Mouse (Mus musculus) thymus, adult 2 months (tissue): ENCODE measurements around the gene Rogdi. TPM values are rescaled to one million over a fixed set of nuclear protein-coding genes. Genes with fewer than 3 reads are reported as not detected.

Experiments used
- DNase-seq: peaks from one replicate; pipeline ENCODE4 v3.0.0; 2021
- H3K27ac ChIP-seq: fragments of 200-500 bp; 2 replicates; pipeline ENCODE4 v1.5.1; 2012; ENCODE audit warnings: low read length, control low read depth; ENCODE audit not compliant: control insufficient read depth, insufficient read depth
- H3K27me3 ChIP-seq: fragments of 200-500 bp; 2 replicates; pipeline ENCODE4 v1.6.1; 2012; ENCODE audit warnings: mild to moderate bottlenecking, low read length, moderate library complexity, mixed read lengths; ENCODE audit not compliant: control insufficient read depth, insufficient read depth
- H3K36me3 ChIP-seq: fragments of 200-500 bp; 2 replicates; pipeline ENCODE4 v1.6.1; 2012; ENCODE audit warnings: mild to moderate bottlenecking, low read length, moderate library complexity; ENCODE audit not compliant: control insufficient read depth, insufficient read depth
- H3K4me1 ChIP-seq: fragments of 200-500 bp; replicated peaks from 2 replicates; pipeline ENCODE4 v1.6.1; 2012; ENCODE audit warnings: low read length; ENCODE audit not compliant: control insufficient read depth, insufficient read depth
- H3K4me3 ChIP-seq: fragments of 200-500 bp; 2 replicates; pipeline ENCODE4 v1.5.1; 2012; ENCODE audit warnings: mild to moderate bottlenecking, low read length, control low read depth, moderate library complexity; ENCODE audit not compliant: control insufficient read depth, insufficient read depth
- CTCF ChIP-seq: fragments of 200-500 bp; IDR thresholded peaks from 2 replicates; pipeline ENCODE4 v1.5.1; 2012; ENCODE audit warnings: mild to moderate bottlenecking, control low read depth, low read length, moderate library complexity, borderline replicate concordance; ENCODE audit not compliant: control insufficient read depth, poor library complexity, insufficient read depth; ENCODE audit errors: extremely low read depth
- POLR2A ChIP-seq: fragments of 200-500 bp; IDR thresholded peaks from 2 replicates; pipeline ENCODE4 v1.6.1; 2012; ENCODE audit warnings: mild to moderate bottlenecking, low read length, control low read depth, moderate library complexity; ENCODE audit not compliant: control insufficient read depth, poor library complexity, insufficient read depth; ENCODE audit errors: extremely low read depth
- WGBS: fragments of 180-500 bp; shearing (Covaris S2); methylation state at CpG from one replicate; pipeline ENCODE4 v1.1.7; 2018; 5-methylcytosine and 5-hydroxymethylcytosine counted together
- polyA plus RNA-seq: library from polyadenylated mRNA; depleted of rRNA; stranded (reverse); fragments of >200 nt; gene quantifications from 2 replicates; pipeline ENCODE4 v1.2.3, GENCODE M21; 2012; rRNA removed

Gene Rogdi
- polyA plus RNA-seq, 1 experiment: 142 TPM

GRCm38 (mm10) chr16:4963797-4964709, 49.3 kb downstream of the Rogdi start, which contains the start of gene Anks3:
TSS of gene Anks3 (minus strand) at chr16:4964205.
- no peaks in the 10 kb centered on the region for H3K36me3 ChIP-seq
- H3K4me1 ChIP-seq: peaks cover 19% of the 10 kb centered on the region
- 0 out of 2 replicates have a peak within 1 kb of the TSS, but pooled peaks have one; percentile 40 for H3K27ac ChIP-seq
- H3K4me3 ChIP-seq: peak within 1 kb of the TSS; percentile 90
- H3K27me3 ChIP-seq: no peaks in the 10 kb centered on the region
- 0 out of 2 replicates have a peak, but pooled peaks have one; percentile 9 for TF ChIP-seq CTCF
- TF ChIP-seq POLR2A: peak; percentile 77
- DNase-seq: peak; percentile 97
- WGBS: under 1% methylated on average over 76 of the region's 76 CpGs

GRCm38 (mm10) chr16:4963346-4963745, 50.0 kb downstream of the Rogdi start:
- WGBS: 28% methylated on average over 9 of the region's 9 CpGs
- no peaks in the 10 kb centered on the region for H3K27me3 ChIP-seq
- H3K4me3 ChIP-seq: no peak overlapping the region
- no peak for TF ChIP-seq POLR2A
- TF ChIP-seq CTCF: no peak
- H3K36me3 ChIP-seq: no peaks in the 10 kb centered on the region
- peaks cover 18% of the 10 kb centered on the region for H3K4me1 ChIP-seq
- no peak for DNase-seq
- no peak overlapping the region for H3K27ac ChIP-seq

GRCm38 (mm10) chr16:4960260-4960659, 53.1 kb downstream of the Rogdi start:
- 57% methylated on average over 8 of the region's 8 CpGs for WGBS
- H3K4me1 ChIP-seq: peaks cover 16% of the 10 kb centered on the region

More at GRCm38 (mm10) chr16:4960260-4960659, 53.1 kb downstream of the Rogdi start:
- no peaks in the 10 kb centered on the region for H3K27me3 ChIP-seq
- H3K36me3 ChIP-seq: peaks cover 10% of the 10 kb centered on the region
- DNase-seq: no peak
- no peak overlapping the region for H3K4me3 ChIP-seq
- H3K27ac ChIP-seq: no peak overlapping the region
- TF ChIP-seq CTCF (no peak), POLR2A (no peak)

Other genes with a start within 250 kb of the Rogdi start
- 112 and 119 TPM in 2 replicates for gene Cdip1, start 223.3 kb downstream of the Rogdi start, polyA plus RNA-seq
- 0.13 TPM in 1 of 2 replicates, not detected in the other for gene 4930562C15Rik, start 178.1 kb downstream of the Rogdi start, polyA plus RNA-seq
- gene Ubald1, start 133.2 kb downstream of the Rogdi start, polyA plus RNA-seq: 92.4 and 107 TPM in 2 replicates
- gene Mgrn1, start 127.3 kb downstream of the Rogdi start, polyA plus RNA-seq: 89.2 and 98.3 TPM in 2 replicates
- 139 and 151 TPM in 2 replicates for gene Nudt16l1, start 74.8 kb downstream of the Rogdi start, polyA plus RNA-seq
- gene Anks3, start 49.3 kb downstream of the Rogdi start, polyA plus RNA-seq: 85.0 and 89.0 TPM in 2 replicates
- gene Sept12, start 15.7 kb downstream of the Rogdi start, polyA plus RNA-seq: 0.15 and 0.44 TPM in 2 replicates
- 3.4 and 4.6 TPM in 2 replicates for gene Smim22, start 6.3 kb downstream of the Rogdi start, polyA plus RNA-seq
- gene Glyr1, start 36.3 kb upstream of the Rogdi start, polyA plus RNA-seq: 103 and 105 TPM in 2 replicates
- gene Ubn1, start 36.5 kb upstream of the Rogdi start, polyA plus RNA-seq: 106 and 110 TPM in 2 replicates
- gene Ppl, start 118.9 kb upstream of the Rogdi start, polyA plus RNA-seq: 1.0 and 1.3 TPM in 2 replicates
- gene Sec14l5, start 133.6 kb upstream of the Rogdi start, polyA plus RNA-seq: 1.5 and 2.0 TPM in 2 replicates
- 54.8 and 59.7 TPM in 2 replicates for gene Nagpa, start 190.5 kb upstream of the Rogdi start, polyA plus RNA-seq
- gene AU021092, start 208.7 kb upstream of the Rogdi start, polyA plus RNA-seq: 1.9 and 2.8 TPM in 2 replicates
- 61.7 and 71.7 TPM in 2 replicates for gene Alg1, start 220.1 kb upstream of the Rogdi start, polyA plus RNA-seq
- gene Eef2kmt, start 242.4 kb upstream of the Rogdi start, polyA plus RNA-seq: 32.2 and 34.6 TPM in 2 replicates